Mouse (Mus musculus): ENCODE measurements around the gene Ppp1r12a.

DNA sequence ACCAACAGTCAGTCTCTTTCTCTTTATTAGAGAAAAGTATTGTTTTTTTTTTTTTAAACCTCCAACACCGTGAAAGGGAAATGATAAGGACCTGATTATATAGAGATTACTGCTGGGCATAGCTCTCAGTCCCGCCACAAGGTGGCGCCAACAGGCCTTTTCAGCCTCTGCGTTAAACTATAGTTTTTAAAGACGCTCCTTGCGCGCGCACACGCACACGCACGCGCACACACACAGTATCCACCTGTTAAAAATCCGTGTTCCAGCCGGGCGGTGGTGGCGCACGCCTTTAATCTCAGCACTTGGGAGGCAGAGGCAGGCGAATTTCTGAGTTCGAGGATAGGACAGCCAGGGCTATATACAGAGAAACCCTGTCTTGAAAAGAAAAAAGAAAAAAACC is 138.8 kb downstream of the Ppp1r12a start:
- no peak for TF ChIP-seq GATA1 (IDR thresholded peaks at IDR 0.05; ENCODE audit: borderline replicate concordance, low read length)
- TF ChIP-seq FLI1 (IDR thresholded peaks at IDR 0.05; ENCODE audit: low read length), result no peak
